ENCODE assay signal across 18 mouse cellular contexts in genomic region chr2:150808812-150809211, GRCm38 (mm10).
"Had no signal": no experiment of that assay in that cellular context is flagged by ENCODE, and none has a peak within 500 bp of the region (broad histone marks: within the 10 kb centered on the region; RNA-seq: fewer than 3 reads in every experiment).

No protein-coding gene starts in this region.

- H3K4me2 ChIP-seq: kidney, embryonic 15.5 days; limb, embryonic 12.5 days; liver, embryonic 13.5 days; lung, embryonic 15.5 days had no signal

- H3K27ac ChIP-seq: kidney, embryonic 15.5 days; limb, embryonic 12.5 days; liver, embryonic 13.5 days; lung, embryonic 15.5 days; macrophage had no signal

- DNase-seq: kidney, adult 2 months; kidney, postnatal 14 days; layer of hippocampus, adult 9-11 months; layer of hippocampus, postnatal 36 days; liver; liver, embryonic 13.5 days; liver, postnatal 0 days; lung, postnatal 14 days; retina, postnatal 1 day; right cerebral cortex, postnatal 4 days; spleen, adult 18-20 months; thymus, adult 18-20 months; thymus, postnatal 14 days had no signal

- H3K4me1 ChIP-seq: kidney, embryonic 15.5 days; limb, embryonic 12.5 days; lung, embryonic 15.5 days had no signal

- H3K9me3 ChIP-seq: kidney, embryonic 15.5 days; limb, embryonic 12.5 days; liver, embryonic 13.5 days; lung, embryonic 15.5 days; megakaryocyte, embryonic 14.5 days had no signal

- ATAC-seq: liver, postnatal 0 days had no signal

- H3K27me3 ChIP-seq: kidney, embryonic 15.5 days; limb, embryonic 12.5 days; liver, embryonic 13.5 days; lung, embryonic 15.5 days; megakaryocyte, embryonic 14.5 days had no signal

- H3K4me3 ChIP-seq: kidney, embryonic 15.5 days; limb, embryonic 12.5 days; liver, embryonic 13.5 days; lung, embryonic 15.5 days; megakaryocyte, embryonic 14.5 days had no signal

- H3K9ac ChIP-seq: kidney, embryonic 15.5 days; limb, embryonic 12.5 days; liver, embryonic 13.5 days; liver, postnatal 0 days; lung, embryonic 15.5 days had no signal
